Mouse (Mus musculus) hematopoietic stem cell, adult 5-6 weeks (primary cell): ENCODE measurements around the gene Ankk1. TPM values are rescaled to one million over a fixed set of nuclear protein-coding genes. Genes with fewer than 3 reads are reported as not detected.

Experiments
- ATAC-seq, 2 experiments: fragments of 125-278 bp in 1 of 2; replicated peaks in 1 of 2; 2 replicates each; pipeline ENCODE4 v1.8.0; 2016 to 2017; ENCODE audit warnings: inconsistent platforms in 2 of 2, mild to moderate bottlenecking in 2 of 2, moderate number of reproducible peaks in 2 of 2, low read depth in 1 of 2, moderate TSS enrichment in 1 of 2; ENCODE audit not compliant: low FRiP score in 2 of 2, poor library complexity in 2 of 2, severe bottlenecking in 2 of 2, insufficient read depth in 1 of 2, low TSS enrichment in 1 of 2
- total RNA-seq: library from RNA; stranded (forward); fragments of 172-1452, 232-1000 nt; gene quantifications from 2 replicates; pipeline ENCODE4 v1.2.3, GENCODE M21; 2017

Ankk1 gene
- not detected in 2 replicates for total RNA-seq

GRCm38 (mm10) chr9:49426921-49427320 is at the start of gene Ankk1:
Gene Ankk1 (minus strand): TSS chr9:49427021.
- no peak for ATAC-seq

DNA sequence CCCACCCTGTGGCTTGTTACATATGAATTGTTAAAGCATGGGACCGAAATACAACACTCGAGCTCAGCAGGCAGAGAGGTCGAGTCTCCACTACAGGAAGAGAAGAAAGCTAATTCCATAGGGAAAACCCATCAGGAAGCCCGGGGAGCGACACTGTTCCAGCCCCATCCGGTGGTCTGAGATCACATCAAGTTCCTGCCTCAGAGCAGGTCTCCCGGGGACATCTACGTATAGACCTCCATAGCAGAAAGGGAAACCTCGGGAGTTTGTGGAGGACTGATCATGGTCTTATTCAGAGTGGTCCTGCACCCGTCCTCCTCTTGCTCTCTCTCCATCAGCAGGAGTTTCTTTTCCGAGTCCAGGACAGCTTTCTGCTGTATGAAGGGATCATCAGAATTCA is 45.3 kb upstream of the Ankk1 start:
- no peak for ATAC-seq

DNA sequence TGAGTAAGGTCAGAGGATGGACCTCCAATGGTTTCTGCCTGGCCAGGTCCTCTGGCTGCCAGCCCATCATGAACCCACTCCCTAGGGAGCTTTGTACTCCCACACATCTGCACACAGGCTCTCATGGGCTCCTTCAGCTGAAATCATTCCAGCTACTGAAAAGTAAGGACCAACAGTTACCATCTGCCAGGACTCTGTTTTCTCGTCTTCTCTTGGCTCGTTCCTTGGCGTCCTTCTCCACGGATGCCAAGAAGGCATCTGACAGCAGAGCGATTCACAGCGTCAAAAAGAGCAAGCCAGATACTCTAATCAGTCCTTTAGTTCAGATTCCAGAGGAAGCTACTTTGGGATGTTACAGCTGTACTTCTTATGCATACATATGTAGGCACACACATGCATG is 44.1 kb upstream of the Ankk1 start:
- ATAC-seq = no peak

GRCm38 (mm10) chr9:49470006-49470405 is 43.2 kb upstream of the Ankk1 start:
- no peak for ATAC-seq

- ATAC-seq = no peak
Measured at GRCm38 (mm10) chr9:49456136-49456535, 29.3 kb upstream of the Ankk1 start.

GRCm38 (mm10) chr9:49452396-49452795 is 25.6 kb upstream of the Ankk1 start:
- no peak for ATAC-seq

DNA sequence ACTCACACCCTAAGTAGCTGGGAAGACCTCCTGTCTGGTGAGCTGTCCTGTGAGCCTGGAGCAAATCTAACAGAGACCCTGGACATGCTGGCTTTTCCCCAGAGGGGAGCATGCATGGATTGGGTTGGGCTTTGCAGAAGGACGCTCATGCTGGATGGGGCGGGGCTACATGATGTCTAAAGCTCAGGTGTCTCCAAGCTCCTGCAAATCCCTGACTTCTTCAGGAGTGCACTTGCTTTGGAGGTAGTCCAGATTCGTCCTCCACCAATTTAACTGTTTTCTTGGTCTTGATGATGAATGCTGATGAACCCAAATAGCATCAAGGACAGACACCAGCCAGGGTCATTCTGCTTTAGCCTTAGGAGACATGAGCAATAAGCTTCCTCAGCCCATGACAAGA is 23.7 kb upstream of the Ankk1 start:
- ATAC-seq = no peak

DNA sequence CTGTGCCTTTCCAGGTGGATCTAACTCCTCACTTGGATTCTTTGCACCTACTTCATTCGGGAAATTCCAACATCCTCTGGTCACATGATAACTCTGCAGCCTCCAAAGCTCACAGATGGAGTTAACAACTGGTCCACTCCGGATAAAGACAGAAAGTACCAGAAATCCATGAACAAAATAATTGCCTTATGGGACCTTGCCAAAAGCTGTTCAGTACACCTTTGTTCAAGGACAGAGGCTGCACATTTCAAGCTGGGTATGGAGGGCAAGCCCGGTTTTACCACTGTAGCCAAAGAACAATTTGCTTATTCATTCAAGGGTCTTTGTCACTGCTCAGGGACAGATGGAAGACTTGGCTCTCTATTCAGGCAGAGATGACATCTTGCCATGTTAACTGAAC is 15.8 kb upstream of the Ankk1 start:
- ATAC-seq = no peak

GRCm38 (mm10) chr9:49427478-49427877 is 657 bp upstream of the Ankk1 start:
- ATAC-seq = no peak

- no peak for ATAC-seq
Measured at GRCm38 (mm10) chr9:49425585-49425984, 1.2 kb downstream of the Ankk1 start.

DNA sequence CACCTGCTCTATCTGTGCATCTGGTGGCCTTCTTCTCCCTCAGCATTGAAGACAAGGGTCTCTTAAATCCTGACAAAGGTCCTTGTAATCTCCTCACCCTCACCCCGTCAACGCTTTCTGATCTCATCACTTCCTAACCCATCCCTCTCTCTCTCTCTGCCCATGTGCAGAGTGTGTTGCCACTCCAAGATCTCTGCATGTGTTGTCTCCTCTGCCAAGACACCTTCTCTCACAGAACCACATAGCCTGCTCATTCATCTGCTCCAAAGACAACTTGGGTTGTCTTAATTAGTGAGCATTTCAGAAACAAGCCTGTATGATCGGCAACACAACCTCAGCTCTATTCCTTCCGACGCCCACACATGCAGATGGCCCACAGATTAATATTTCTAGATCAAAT is 3.0 kb downstream of the Ankk1 start:
- no peak for ATAC-seq

- ATAC-seq = no peak
Measured at GRCm38 (mm10) chr9:49410621-49411020, 16.2 kb downstream of the Ankk1 start.

DNA sequence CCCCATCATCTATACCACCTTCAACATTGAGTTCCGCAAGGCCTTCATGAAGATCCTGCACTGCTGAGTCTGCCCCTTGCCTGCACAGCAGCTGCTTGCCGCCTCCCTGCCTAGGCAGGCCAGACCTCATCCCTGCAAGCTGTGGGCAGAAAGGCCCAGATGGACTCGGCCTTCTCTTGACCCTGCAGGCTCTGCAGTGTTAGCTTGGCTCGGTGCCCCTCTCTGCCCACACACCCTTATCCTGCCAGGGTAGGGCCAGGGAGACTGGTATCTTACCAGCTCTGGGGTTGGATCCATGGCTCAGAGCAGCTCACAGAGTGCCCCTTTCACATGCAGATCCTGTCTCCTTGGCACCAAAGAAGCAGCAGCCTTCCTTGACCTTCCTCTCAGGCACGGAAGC is 19.8 kb downstream of the Ankk1 start:
- ATAC-seq = no peak

DNA sequence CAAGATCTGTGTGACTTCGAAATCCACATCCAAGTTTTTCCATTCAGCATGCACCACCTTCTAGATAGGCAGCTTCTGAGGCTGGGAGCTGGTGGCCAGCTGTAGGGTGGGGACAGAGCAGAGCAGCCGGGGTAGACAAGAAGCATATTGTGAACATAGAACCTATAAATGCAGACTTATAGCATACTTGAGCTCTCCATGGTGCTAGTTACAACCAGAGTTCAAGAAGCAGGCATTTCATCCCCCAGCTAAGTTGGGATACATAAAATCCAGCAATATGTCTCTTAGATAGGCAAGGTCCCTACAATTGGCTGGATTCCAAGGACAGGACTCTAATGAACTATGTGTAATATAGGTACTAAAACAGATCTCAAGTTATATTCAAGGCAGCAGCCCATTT is 23.1 kb downstream of the Ankk1 start:
- no peak for ATAC-seq

GRCm38 (mm10) chr9:49396006-49396405 is 30.8 kb downstream of the Ankk1 start:
- ATAC-seq = no peak

GRCm38 (mm10) chr9:49392242-49392641 is 34.6 kb downstream of the Ankk1 start:
- no peak for ATAC-seq

DNA sequence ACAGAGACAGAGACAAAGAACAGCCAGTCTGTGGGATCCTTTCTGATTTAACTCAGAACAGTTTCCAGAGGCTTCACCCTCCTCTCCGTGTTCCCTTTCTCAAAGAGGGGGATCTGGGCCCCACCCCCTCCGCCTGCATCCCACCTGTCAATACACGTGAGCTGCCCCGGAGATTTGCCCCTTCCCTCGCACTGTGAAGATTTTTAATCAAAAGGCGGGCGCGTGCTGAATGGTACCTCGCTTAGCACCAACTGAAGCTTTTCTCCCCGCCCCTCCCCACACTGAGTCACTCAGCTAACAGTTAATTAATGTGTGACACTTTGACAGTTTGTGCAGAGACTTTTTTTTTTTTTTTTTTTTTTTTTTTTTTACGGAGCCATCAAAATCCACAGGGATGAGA is 40.7 kb downstream of the Ankk1 start:
- no peak for ATAC-seq

- no peak for ATAC-seq
Measured at GRCm38 (mm10) chr9:49385301-49385700, 41.5 kb downstream of the Ankk1 start.

DNA sequence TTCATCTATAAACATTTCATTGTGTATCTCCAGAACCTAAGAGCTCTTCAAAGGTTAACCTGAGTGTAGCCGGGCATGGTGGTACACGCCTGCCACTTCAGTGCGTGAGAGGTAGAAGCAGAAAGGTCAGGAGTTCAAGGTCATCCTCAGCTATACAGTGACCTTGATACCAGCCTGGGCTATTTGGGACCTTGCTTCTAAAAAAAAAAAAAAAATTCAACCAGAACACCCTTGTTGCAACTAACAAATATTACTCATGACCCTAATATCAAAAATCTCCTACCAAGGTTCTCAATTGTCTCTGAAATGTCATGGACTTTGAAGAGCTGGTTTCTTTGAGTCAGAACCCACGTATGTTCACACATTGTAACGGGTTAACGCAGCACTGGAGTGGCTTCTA is 42.0 kb downstream of the Ankk1 start:
- ATAC-seq = no peak

DNA sequence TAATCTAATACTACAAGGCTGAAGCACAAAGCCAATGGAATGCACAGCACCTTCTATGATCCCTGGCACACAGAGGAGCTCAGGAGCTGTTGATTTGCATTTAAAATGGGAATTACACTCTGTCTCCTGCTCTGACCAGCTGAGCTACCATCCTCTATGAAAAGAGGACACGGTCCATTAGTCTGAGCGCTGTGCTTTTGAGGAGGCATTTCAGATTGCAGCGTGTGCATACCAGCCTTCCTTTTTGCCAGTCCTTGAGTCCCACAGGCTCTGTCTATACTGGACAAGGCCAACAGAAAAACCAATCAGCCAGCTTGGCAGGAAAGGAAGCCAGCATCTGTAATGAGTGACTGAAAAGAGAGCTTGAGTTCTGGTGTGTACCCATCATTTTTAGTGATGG is 42.8 kb downstream of the Ankk1 start:
- ATAC-seq = no peak
